Mouse (Mus musculus) ES-E14 (cell line): ENCODE measurements at regions not wholly inside any gene's neighbourhood (a gene's known extent, or its start where the extent isn't known, plus 50 kb on each side); places are given as distances from the start of the nearest gene placed in this dataset.
"Not testable (repeated sequence)": the region's sequence is repeated elsewhere in the genome, so short reads cannot be mapped to it uniquely, and the experiment has no call there.

ENCODE experiments used
- CHD2 ChIP-seq: IDR thresholded peaks from 2 replicates; pipeline ENCODE4 v1.6.1; 2014; ENCODE audit warnings: mild to moderate bottlenecking, low read depth, low read length, inconsistent platforms
- HCFC1 ChIP-seq: IDR thresholded peaks from 2 replicates; pipeline ENCODE4 v1.6.1; 2012; ENCODE audit warnings: low read length, inconsistent platforms, borderline replicate concordance; ENCODE audit not compliant: insufficient read depth
- MAFK ChIP-seq: IDR thresholded peaks from 2 replicates; pipeline ENCODE4 v1.6.1; 2014; ENCODE audit warnings: mild to moderate bottlenecking, low read depth, low read length, inconsistent platforms; ENCODE audit not compliant: insufficient read depth
- ZC3H11A ChIP-seq: IDR thresholded peaks from 2 replicates; pipeline ENCODE4 v1.6.1; 2012; ENCODE audit warnings: low read depth, mild to moderate bottlenecking, inconsistent platforms, low read length, borderline replicate concordance

DNA sequence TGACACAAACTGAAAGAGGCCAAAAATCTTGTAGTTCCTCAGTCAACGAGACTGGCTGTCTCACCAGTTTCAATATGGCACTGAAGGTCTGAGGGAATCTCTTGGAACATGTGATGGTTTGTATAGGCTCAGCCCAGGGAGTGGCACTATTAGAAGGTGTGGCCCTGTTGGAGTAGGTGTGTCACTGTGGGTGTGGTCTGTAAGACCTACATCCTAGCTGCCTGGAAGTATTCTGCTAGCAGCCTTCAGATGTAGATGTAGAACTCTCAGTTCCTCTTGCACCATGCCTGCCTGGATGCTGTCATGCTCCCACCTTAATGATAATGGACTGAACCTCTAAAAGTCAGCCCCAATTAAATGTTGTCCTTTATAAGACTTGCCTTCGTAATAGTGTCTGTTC, 112.7 kb upstream of the Dlg1 start:
- TF ChIP-seq MAFK, HCFC1, ZC3H11A, CHD2: not testable (repeated sequence)
